Mouse (Mus musculus): Measurements from ENCODE around the gene Olfr378. TPM values are rescaled to one million over a fixed set of nuclear protein-coding genes. Genes with fewer than 3 reads are reported as not detected.

Olfr378 gene
- polyA plus RNA-seq (2014; fragmentation: Illumina TruSeq; extraction: RNeasy Lipid Tissue Mini Kit (QIAGEN cat#74804); ENCODE audit: low read depth, low replicate concordance) = not detected

DNA sequence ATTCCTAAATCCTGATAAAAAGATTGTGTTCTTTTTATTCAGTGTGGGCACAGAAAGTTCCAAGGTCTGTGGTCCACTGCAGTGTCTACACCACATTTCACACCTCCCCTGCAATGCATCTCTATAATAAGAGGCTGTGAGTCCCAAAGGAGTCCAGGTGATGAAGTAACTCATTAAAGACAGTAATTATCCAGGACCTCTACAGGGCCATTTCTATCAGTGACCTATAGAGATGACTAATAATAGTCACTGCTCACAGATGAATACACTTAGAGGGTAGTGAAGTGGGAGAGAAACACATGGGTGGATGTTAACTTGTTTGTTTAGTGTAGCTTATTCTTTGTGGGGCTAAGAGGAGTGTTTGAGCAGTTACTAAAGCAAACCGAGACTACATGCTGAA, at the start of gene Olfr378:
Olfr378 (minus strand) TSS at position 101 of the 400 bp plus-strand sequence.

GRCm38 (mm10) chr11:73457408-73457807, 29.1 kb upstream of the Olfr378 start, which contains the start of gene Olfr380:
Gene Olfr380 (minus strand): TSS chr11:73457508.

GRCm38 (mm10) chr11:73399514-73399913, 28.8 kb downstream of the Olfr378 start, which contains the start of gene Olfr1:
Gene Olfr1 (minus strand): TSS chr11:73399614.

Other genes with a start within 250 kb of the Olfr378 start
- 10.9 TPM for gene Ctns, start 229.4 kb downstream of the Olfr378 start, polyA plus RNA-seq (2014; fragmentation: Illumina TruSeq; extraction: RNeasy Lipid Tissue Mini Kit (QIAGEN cat#74804); ENCODE audit: low read depth, low replicate concordance)
- 1.7 TPM for gene Shpk, start 229.0 kb downstream of the Olfr378 start, polyA plus RNA-seq (2014; fragmentation: Illumina TruSeq; extraction: RNeasy Lipid Tissue Mini Kit (QIAGEN cat#74804); ENCODE audit: low read depth, low replicate concordance)
- gene Trpv1, start 194.2 kb downstream of the Olfr378 start, polyA plus RNA-seq (2014; fragmentation: Illumina TruSeq; extraction: RNeasy Lipid Tissue Mini Kit (QIAGEN cat#74804); ENCODE audit: low read depth, low replicate concordance) = 0.37 TPM
- gene Trpv3, start 161.1 kb downstream of the Olfr378 start, polyA plus RNA-seq (2014; fragmentation: Illumina TruSeq; extraction: RNeasy Lipid Tissue Mini Kit (QIAGEN cat#74804); ENCODE audit: low read depth, low replicate concordance) = 0.13 TPM
- 5.5 TPM for gene Aspa, start 98.9 kb downstream of the Olfr378 start, polyA plus RNA-seq (2014; fragmentation: Illumina TruSeq; extraction: RNeasy Lipid Tissue Mini Kit (QIAGEN cat#74804); ENCODE audit: low read depth, low replicate concordance)
- gene Gm49340, start 98.7 kb downstream of the Olfr378 start, polyA plus RNA-seq (2014; fragmentation: Illumina TruSeq; extraction: RNeasy Lipid Tissue Mini Kit (QIAGEN cat#74804); ENCODE audit: low read depth, low replicate concordance) = not detected
- gene Spata22, start 98.7 kb downstream of the Olfr378 start, polyA plus RNA-seq (2014; fragmentation: Illumina TruSeq; extraction: RNeasy Lipid Tissue Mini Kit (QIAGEN cat#74804); ENCODE audit: low read depth, low replicate concordance) = not detected
- gene Olfr20, start 77.7 kb downstream of the Olfr378 start, polyA plus RNA-seq (2014; fragmentation: Illumina TruSeq; extraction: RNeasy Lipid Tissue Mini Kit (QIAGEN cat#74804); ENCODE audit: low read depth, low replicate concordance) = not detected
- not detected for gene Olfr376, start 57.2 kb downstream of the Olfr378 start, polyA plus RNA-seq (2014; fragmentation: Illumina TruSeq; extraction: RNeasy Lipid Tissue Mini Kit (QIAGEN cat#74804); ENCODE audit: low read depth, low replicate concordance)
- gene Olfr1, start 28.9 kb downstream of the Olfr378 start, polyA plus RNA-seq (2014; fragmentation: Illumina TruSeq; extraction: RNeasy Lipid Tissue Mini Kit (QIAGEN cat#74804); ENCODE audit: low read depth, low replicate concordance) = not detected
- gene Olfr380, start 29.0 kb upstream of the Olfr378 start, polyA plus RNA-seq (2014; fragmentation: Illumina TruSeq; extraction: RNeasy Lipid Tissue Mini Kit (QIAGEN cat#74804); ENCODE audit: low read depth, low replicate concordance) = not detected
- gene Olfr381, start 63.1 kb upstream of the Olfr378 start, polyA plus RNA-seq (2014; fragmentation: Illumina TruSeq; extraction: RNeasy Lipid Tissue Mini Kit (QIAGEN cat#74804); ENCODE audit: low read depth, low replicate concordance) = not detected
- gene Olfr382, start 88.7 kb upstream of the Olfr378 start, polyA plus RNA-seq (2014; fragmentation: Illumina TruSeq; extraction: RNeasy Lipid Tissue Mini Kit (QIAGEN cat#74804); ENCODE audit: low read depth, low replicate concordance) = not detected
- gene Olfr385, start 164.5 kb upstream of the Olfr378 start, polyA plus RNA-seq (2014; fragmentation: Illumina TruSeq; extraction: RNeasy Lipid Tissue Mini Kit (QIAGEN cat#74804); ENCODE audit: low read depth, low replicate concordance) = not detected
- not detected for gene Olfr384, start 170.1 kb upstream of the Olfr378 start, polyA plus RNA-seq (2014; fragmentation: Illumina TruSeq; extraction: RNeasy Lipid Tissue Mini Kit (QIAGEN cat#74804); ENCODE audit: low read depth, low replicate concordance)